Mouse (Mus musculus): ENCODE data around the gene Auts2.

DNA sequence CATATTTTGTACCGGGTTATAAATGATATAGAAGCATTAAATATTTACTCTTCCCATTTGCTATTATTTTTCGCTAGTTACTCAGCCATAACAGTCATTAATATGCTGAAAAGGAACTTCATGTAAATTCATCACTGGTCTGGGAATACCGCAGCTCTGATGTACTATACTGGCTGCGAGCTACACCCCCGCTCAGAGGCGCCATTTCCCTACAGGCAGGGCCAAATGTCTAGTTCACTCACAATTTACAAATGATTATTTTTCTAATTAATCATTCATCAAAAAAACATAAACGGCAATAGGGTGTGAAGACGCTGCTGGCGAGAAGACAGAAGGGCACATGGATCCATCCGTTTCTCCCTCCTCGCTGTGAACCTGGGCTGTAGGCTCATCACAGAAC lies 80.6 kb downstream of the Auts2 start:
- TF ChIP-seq POLR2A (IDR thresholded peaks at IDR 0.05; ENCODE audit: borderline replicate concordance, insufficient read depth, low read length) (no peak), CTCF (IDR thresholded peaks at IDR 0.05; ENCODE audit: borderline replicate concordance, insufficient read depth, low read depth, low read length) (no peak)

Measured in cerebellum, adult 2 months (tissue).